Mouse (Mus musculus): ENCODE measurements around the gene Tbc1d16.

Tbc1d16 gene

DNA sequence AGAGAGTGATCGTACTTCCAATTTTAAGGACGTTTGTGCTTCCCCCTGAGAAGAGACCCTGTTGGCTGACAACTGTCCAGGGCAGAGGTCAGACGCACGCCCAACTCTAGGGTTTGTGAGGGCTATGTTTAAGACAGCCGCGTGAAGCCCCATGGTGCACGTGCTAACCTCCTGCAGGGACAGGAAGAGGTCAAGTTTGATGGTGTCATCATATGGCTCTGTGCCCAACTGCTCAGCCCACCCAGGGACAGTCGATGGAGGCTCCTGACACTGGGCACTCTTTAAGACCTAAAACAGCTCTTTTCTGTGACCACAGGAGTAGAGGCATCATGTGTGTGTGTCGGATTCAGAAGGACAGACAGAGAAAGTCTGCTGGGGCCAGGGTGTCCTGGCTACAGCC, 90.1 kb downstream of the Tbc1d16 start:
- DNase-seq, result no peak

DNA sequence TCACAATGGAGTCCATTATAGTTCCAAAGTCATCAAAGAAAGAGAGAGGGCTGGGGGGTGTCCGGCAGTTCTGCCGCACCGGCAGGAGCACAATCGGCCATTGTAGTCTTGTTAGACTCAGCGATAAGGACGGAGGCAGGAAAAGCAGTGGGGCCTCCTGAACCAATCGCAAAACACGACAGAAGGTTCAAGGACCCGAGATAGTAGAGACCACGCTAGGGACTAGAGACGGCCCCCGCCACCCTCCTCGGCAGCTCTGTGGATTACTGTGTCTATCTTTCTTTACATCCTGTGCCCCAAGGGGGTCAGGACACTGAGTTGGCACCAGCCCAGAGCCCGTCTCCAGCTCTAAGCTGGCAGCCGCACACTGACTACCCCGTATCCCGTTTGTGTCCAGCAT, 93.7 kb downstream of the Tbc1d16 start:
- DNase-seq, result no peak

DNA sequence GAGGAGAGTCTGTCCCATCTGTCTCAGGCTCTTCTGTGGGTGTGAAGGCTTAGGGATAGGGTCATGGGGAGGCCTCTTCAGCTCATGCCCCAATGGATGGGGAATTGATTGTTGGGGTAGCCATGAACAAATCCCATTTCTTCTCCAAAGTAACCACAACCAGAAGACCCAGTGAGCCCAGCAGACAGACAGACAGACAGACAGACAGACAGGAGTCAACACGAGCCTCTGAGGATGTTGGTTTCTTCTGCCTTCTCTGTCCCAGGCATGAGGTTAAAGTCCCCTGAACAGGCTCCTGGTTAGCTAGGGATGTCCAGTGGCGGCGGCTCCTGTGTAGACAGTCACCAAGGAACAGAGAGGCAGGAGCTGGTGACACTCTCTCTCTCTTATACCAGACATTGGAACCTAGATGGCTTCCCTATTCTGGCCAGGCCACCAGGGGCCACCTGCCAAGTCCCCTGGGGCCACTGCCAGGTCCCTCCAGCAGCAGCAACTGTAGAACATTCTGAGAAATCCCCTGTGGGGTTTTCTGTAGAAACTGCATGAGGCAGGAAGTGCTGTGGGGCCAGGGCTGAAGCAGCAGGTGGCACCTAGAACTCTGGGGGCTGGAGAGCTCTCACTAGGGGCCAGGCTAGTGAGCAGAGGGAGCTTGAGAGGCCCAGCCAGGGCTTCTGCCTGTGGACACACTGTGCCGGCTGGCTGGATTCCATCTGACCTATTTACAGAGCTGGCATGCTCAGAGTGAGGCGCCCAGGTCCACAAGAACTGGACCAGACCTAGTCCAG, 94.7 kb downstream of the Tbc1d16 start:
- peak; percentile 76 for DNase-seq

DNA sequence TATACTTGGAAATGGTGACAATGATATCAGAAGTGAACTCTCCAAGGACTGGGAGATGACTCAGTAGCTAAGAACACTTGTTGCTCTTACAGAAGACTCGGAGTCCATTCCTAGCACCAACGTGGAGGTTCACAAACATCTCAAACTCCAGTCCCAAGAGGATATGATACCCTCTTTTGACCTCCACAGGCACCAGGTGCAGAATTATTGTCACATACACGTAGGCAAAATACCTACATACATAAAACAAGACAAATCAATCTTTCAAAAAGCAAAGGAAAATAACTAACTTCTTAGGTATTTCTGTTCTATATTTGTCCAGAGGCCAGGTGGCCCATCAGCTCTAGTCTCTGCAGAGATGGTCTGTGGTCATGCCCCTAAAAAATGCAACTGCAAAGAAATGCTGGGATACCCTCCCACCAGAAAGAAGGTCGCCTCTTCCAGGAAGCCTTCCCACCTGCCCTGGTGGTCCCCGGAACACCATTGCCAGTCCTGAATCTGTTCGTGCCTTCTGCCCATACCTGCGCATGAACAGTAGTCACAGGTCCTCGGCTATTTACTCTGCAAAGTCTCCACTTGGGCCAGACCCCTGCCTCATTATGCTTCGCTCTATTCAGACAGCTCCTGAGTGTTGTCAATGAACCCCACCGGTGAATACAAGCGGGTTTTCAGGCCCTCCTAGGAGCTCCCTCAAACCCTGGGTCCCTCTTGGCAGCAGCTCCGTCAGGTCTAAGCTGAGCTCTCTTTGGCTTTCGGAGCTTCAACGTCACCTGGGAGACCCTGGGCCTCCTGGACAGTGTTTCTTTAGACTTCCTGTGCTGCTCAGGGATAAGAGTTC, 95.9 kb downstream of the Tbc1d16 start:
- no peak for DNase-seq

DNA sequence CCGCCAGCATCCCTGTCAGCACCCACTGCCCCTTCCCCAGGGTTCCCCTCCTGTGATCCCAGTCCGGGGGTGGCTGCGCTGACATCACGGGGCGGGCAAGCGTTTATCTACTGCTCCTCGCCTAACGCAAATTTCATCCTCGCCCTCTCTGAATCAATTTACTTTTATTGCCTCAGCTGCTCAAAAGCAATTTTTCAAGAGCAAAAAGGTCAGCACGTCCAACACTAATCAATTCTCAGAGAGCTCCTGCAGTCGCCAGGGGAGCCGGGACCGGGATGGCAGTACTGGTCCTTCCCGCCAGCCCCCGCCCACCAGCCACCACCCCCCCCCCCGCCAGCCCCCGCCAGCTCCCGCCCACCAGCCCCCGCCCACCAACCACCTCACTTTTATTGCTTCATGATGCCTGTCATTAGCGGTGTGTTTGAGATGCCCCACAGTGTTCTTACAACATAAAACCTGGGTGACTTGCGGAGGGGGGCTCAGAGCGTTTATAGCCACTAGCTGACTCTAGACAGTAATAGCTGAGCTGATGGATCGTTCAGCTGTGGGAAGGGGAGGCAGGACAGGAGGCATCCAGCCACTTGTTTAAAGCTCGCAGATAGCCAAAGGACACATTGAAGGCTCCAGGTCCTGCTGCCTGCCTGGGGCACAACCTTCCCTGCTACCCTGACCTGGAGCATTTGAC, 98.1 kb downstream of the Tbc1d16 start:
- DNase-seq, result no peak

DNA sequence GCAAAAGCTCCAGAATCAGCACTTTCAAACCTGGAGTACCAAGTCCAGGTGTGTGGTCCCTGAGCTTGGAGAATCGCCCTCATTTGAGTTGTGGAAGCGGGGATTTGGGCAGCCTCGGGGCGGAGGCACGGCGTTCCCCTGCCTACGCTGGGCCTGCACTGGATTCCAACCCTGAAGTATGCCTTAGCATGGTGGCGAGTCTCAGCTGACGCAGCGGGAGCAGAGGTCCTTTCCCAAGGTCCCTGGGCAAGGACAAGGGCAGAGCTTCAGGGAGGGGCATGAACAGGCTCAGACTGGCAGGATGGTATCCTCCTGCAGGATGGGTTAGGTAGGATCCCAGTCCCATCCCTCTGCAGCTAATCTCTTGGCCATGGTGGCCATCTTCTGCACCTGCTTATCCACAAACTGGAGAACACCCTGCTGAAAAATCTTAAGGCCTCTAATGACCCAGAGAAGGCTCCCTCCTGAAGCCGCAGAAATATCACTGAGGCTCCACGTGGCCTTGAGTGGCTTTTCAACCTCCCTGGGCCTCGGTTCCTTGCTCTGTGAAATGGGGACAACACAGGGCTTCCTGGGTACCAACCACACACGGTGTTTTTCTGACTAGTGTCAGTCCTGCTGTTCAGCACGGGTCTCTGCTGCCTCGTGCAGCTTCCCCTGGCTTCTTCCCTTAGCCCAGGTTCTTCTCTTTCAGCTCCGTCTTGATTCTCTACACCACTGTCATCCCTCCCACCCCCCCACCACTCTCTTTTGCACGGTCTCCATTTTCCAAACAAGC, 98.8 kb downstream of the Tbc1d16 start:
- DNase-seq, result peak; percentile 31

DNA sequence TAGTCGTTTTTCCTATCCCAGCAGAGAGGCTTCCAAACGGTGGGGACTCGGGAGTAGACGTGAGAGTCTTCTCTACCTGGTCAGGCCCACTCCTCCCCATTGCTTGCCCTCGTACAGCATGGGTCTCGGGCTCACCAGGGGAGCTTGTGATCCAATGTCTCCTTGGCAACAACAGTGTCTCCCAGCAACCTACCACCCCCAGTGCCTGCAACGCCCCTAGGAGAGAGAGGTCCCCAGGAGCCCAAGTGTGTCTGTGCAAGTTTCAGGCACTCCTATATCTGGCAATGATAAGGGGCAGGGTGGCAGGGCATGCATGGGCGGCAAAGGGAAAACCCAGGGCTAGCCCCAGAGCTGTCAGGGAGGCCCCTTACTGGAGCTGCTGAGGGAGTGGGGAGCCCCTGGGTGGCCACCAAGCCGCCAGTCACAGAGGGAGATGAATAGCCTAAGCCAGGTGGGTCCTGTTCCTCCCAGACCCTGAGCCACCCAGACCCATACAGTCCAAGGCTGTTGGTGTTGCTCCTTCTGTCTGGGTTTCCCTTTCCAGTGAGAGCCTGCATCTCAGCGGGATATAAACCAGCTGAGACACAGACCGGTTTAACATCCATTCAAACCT, 99.5 kb downstream of the Tbc1d16 start:
- DNase-seq, result no peak

DNA sequence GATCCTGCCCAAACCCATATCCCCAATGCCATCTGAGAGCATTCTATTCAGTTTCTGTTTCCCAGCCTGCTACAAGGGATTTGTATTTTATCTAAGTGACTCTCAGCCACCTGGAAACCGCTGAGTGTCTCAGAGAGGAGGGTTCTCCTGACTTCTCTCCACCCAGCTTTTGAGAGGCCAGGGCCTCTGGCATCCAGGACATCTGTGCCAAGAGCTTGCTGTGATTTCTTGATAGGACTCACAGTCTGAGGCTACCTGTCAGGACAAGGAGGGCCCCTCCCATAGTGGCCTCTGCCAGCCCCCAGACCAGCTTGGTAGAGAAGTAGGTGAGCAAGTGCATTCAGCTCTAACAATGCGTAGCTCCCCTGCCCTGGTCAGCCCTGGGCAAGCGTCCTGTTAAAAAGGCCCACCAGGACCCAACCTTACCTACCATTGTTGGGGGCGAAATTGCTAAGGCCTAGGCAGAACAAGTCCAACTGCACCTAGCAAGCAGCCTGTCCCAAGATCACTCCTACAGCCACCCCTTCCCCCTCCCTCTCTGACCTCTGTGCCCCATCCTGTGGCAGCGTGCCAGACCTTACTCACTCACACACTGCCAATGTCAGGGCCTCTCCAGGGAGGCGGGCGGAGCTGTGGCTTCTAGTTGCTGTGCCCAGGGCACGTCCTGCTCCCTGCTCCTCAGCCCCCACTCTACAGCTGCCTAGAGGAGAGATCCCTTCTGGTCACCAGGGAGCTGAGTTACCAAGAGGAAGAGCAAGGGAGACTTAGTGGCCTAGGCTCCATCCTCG, 100.4 kb downstream of the Tbc1d16 start:
- peak; percentile 93 for DNase-seq

DNA sequence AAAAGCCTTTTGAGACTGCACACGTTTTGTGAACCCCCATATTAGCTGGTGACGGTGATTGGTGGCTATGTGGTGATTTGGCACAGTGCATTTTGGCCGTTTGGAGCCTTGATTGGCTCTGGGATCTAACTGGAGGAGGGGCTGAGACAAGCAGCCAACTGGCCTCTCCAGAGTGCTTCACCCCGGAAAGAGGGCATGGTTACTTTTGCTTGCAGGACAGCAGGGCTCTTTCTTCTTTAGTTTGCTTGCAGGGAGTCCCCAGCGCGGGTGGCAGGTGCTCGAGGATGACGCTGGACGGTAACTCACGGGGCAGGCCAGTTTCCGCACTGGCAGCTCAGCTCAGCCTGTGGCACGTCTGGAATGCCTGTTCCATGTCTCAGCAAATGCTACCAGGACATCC, 101.2 kb downstream of the Tbc1d16 start:
- DNase-seq, result peak; percentile 56

DNA sequence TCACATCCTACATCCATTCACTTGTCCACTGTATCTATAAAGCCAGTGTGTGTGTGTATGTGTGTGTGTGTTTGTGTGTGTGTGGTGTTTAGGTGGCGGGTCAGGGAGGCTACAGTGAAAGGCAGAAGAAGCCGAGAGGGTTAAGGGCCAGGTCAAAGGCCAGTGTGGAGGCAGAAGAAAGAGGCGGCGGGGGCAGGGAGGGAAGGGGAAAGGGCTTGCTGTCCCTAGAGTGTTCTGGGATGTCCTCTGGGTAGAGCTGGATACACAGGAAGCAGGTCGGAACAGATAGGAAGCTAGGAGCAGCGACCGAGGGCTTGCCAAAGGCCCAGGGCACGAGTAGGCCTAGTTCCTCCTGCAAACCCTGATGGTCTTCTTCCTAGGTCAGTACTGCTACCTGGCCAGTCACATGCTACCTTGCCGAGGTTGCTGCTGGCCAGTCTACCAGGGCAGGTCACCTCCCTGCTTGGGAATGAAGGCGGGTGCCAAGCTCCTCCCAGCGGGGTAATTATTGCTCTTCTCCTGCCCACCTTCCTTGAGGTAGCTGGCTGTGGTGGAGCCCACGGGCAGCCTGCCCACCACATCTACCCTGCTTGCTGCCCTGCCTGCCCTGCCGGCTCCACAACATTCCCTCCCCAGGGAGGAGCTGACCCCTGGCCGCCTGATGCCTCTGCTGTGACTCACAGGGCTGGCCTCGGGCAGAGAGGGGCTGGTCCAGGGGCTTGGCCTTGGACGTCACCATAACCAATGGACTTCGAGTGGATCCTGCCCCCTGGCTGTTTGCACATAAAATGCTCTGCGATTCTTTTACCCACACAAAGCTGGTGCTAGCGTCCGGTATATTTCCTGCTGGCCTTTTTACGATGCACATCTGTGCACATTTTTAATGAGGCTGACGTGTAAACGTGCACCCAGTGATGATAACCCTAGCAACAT, 102.1 kb downstream of the Tbc1d16 start:
- peak; percentile 94 for DNase-seq

DNA sequence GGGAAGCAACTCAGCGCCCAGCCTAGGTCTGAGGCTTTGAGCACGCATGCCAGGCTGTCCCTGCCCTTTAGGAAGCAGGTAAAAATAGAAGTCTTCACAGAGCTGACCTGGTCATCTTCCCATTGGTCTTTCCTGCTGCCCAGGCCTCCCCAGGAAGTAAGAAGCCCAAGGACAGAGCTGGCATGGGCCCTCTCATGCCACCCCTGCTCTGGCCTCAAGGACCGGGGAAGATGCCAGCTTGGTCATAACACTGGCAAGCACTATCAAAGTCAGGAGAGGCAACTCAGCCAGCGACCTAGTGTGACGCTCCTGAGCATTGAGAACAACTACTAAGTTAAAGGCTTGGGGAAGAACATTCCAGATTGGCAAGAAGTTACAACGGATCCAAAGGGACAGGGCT, 103.8 kb downstream of the Tbc1d16 start:
- no peak for DNase-seq

DNA sequence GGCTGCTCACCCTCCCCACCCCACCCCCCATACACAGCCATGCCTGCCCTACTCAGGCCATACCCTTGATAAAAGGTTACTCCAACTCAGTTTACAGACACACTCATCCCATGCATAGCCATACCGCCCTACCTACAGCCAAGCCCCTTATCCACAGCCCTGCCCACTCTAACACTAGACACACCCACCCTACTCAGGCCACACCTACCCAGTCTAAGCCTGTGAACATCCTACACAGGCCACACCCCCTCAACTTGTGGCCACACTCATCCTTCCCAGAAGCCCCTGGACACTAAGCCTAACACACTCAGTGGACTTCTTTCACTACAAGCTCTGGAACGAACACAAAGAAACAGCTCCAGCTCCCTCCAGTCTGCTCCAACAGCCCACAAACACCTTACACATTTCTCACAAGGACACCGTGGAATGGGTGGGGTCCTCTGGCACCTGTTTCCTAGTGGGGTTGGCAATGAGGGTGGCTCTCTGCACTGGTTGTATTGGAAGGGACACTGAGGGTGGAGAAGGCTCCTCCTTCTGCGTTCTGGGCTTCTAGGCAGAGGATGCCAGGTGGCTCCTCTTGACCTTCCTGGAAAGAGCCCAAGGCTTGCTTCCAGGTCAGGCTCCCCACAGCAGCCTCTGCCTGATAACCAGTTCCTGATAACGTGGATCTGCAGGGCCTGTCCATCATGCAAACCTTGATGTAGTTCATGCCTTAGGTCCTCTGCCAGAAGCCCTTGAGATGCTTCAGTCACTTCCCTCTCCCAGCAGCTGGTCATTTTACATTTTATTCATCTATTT, 104.6 kb downstream of the Tbc1d16 start:
- DNase-seq, result no peak

DNA sequence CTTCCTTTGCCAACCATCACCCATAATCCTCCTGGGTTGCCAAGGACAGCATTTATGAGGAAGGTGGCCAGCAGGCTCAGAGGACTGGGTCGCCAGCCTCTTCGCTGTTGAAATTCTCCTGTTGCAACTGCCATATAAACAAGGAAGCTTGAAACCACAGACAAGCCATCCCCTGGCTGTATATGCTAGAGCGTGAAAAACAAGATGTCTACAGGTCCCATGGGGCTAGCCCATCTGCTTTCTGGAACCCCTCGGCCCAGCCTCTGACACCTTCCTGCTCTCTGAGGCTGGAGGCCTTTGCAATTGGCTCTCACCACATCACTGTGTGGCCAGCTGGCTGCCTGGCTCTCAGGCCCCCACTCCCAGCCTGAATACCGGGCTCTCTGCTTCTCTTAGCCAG, 105.9 kb downstream of the Tbc1d16 start:
- no peak for DNase-seq

DNA sequence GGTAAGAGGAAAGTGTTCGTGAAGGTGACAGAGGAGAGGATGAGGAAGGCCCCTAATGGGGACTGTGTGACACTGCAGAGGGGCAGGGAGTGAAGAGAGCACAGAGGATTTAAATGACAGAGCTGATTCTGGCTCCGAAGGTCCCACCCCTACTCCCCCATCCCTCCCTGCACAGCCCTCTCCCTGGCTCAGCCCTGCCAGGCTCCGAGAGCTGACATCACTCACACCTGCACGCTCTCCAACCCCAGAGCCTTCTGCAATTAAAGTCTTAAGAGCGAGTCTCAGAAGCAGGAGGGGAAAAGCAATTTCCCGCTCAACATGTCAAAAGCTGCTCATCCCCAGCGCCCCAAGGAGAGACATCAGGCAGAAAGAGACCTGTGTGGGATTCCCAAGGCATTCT, 109.4 kb downstream of the Tbc1d16 start:
- DNase-seq, result no peak

DNA sequence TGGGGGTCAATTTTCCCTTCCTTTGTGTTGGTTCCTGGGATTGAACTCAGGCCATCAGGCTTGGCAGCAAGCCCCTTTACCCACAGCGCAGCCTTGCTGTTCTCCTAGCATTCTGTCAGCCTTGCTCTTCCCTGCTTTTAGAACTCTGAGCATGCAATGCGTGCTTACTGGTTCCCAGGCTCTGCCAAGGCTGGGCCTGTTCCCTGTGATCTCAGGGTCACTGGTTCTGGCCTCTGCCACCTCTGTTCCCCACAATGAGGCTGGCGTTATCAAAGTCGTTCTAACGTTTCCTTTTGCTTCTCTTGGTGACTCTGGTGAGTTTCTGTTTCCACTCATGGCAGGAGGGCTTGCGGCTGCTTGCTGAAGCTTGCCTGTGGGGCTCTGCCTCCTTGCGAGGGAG, 110.4 kb downstream of the Tbc1d16 start:
- DNase-seq, result no peak

DNA sequence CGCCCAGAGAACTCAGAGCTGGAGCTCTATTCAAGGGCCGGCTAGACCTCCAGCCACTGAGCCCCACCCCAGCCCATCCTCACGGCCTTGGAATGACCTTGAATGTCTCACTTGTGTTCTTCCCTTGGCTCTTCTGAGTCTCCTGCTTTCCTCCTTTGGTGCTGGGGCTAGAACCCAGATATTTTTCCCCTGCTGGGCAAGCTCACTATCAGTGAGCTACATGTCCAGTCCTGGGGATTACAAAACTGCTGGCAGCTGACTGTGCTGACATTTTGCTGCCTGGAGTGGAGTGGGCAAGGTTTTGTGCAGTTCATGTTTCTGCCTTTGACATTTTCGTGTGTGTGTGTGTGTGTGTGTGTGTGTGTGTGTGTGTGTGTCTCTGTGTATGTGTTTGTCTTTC, 111.3 kb downstream of the Tbc1d16 start:
- no peak for DNase-seq

DNA sequence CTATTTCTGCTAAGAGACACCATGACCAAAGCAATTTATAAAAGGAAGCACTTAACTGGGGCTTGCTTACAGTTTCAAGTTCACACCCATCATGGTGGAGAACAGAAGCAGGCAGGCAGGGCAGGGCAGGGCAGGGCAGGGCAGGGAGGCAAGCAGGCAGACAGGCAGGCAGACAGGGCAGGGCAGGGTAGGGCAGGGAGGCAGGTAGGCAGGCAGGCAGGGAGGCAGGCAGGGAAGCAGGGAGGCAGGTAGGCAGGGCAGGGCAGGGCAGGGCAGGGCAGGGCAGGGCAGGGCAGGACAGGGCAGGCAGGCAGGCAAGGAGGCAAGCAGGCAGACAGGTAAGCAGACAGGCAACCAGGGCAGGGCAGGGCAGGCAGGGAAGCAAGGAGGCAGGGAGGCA, 115.6 kb downstream of the Tbc1d16 start:
- no peak for DNase-seq

DNA sequence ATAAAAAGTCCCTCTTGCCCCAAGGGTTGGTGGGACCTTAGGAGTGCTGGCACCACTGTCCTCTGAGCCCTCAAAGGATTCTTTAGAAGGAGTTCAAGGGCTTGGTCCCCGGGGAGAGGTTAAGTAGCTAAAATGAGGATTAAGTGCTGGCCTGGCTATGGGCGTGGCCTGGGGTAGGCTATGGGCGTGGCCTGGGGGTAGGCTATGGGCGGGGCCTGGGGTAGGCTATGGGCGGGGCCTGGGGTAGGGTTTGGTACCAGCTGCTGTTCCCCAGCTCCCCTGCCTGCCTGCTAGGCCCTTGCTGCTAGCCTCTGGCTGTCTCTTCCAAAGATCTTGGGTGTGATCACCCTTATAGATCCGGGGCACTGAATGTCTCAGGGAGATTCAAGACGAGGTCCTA, 117.0 kb downstream of the Tbc1d16 start:
- peak; percentile 26 for DNase-seq

DNA sequence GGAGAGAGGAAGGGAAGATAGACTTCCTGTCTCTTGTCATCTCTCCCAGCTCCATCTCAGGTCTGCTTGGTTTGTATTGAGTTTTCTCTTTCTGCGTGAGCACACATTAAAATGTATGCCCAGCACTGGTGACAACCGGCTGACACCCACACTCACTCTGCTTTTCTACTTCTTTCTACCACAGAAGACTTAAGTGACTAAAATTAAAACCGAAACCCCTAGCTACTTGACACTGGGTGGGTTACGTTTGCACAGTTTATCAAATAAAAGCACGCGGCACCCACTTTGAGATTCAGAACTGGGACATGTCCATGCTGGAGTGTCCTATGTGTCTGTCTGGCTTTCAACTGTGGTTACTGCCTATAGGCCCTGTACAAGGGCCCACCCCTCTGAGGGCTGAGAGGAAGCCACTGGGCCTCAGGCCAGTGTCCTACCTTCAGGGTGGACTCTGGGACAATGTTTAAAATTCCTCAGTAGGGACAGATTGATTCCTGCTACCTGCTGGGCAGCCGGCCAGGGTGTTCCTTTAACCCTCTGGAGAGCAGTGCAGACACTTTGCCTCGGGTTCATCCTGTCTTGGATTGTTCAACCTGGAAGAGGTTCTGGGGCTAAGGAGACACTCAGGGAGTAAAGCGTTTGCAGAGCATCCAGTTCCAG, 118.8 kb downstream of the Tbc1d16 start:
- peak; percentile 72 for DNase-seq
